Mouse (Mus musculus): ENCODE data around the gene Mrps16.
A peak's percentile ranks its signal among the peaks of the same experiment; 100 is the strongest.

The Mrps16 gene

DNA sequence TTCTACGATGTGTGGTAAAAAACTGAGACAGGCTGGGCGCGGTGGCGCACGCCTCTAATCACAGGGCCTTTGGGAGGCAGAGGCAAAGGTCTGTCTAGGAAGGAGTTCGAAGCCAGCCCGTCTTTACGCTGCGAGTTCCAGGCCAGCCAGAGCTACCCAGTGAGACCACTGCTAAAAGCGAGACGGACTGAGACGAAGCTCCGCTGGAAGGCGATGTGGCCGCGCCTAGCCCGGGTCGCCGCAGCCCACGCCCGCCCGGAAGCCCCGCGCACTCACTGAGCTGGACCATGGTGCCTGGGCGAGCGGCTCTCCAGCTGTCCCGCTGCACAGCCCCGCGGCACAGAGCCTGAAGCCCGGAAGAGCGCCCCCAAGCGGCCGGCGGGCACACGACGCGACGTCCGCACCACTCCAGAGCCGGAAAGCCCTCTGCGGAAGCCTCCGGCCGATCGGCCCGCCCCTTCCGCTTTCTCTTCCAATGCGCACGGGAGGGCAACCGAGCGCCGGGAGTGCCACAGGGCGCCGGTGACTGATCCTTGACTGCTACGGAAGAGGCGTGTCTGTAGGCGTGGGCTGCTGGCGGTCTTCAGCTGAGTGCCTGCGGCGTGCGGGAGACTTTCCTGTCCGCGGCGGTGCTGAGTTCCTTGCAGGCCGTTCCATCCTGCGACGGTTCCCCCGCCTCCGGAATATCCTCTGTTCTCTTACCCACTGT lies at the start of gene Mrps16:
Gene Mrps16, minus strand, starts transcription at position 430 of the 709 bp plus-strand sequence.
- DNase-seq, result peak; percentile 89 to 93

GRCm38 (mm10) chr14:20442252-20442651 lies 48.8 kb upstream of the Mrps16 start:
- DNase-seq, result no peak

- DNase-seq, result no peak
Observed at GRCm38 (mm10) chr14:20436976-20437375, 43.5 kb upstream of the Mrps16 start.

DNA sequence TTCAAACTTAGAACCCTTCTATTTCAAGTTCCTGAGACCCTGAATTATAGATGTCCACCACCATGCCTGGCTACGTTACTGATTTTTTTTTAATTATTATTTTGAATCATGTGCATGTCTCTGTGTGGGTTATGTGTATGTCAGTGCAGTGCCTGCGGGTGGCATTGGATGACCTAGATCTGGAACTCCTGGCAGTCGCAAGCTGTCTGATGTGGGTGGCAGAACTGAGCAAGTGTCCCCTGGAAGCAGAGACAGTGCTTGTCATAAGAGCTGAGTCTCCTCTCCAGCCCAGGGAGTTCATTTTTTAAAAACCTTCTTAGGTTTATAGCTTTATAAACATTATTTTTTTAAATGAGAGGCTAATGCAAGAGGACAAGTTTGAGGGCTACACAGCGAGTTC lies 39.0 kb upstream of the Mrps16 start:
- no peak for DNase-seq

GRCm38 (mm10) chr14:20431726-20432125 lies 38.3 kb upstream of the Mrps16 start:
- DNase-seq, result no peak

- DNase-seq, result no peak
Observed at GRCm38 (mm10) chr14:20429833-20430232, 36.4 kb upstream of the Mrps16 start.

DNA sequence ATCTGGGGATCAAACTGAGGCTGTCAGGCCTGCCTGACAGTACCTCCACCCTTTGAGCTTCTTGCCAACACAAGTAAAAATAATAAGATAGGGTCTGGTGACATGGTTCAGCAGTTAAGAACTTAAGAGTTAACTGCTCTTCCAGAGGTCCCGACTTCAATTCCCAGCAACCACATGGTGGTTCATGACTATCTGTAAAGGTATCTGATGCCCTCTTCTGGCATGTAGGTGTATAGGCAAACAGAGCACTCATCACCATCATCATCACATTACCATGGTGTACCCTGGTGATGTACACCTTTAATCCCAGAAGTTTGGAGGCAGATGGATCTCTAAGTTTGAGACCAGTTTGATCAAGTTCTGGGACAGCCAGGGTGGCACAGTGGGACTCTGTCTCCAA lies 35.2 kb upstream of the Mrps16 start:
- no peak for DNase-seq

DNA sequence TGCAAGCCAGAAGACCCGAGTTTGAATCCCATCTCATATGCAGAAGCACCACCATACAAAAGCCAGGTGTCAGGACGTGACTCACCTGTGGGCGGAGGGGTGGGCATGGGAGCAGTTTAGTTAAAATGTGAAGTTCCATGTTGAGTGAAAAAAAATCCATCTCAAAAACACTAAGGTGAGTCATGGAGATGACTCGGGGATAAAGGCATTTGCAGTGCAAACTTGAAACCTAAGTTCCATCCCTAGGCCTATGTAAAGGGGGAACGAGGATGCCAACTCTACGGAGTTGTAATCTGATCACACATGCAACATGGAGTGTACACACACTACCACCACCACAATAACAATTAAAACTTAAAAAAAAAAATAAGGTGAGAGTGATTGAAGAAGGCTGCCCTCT lies 29.6 kb upstream of the Mrps16 start:
- no peak for DNase-seq

DNA sequence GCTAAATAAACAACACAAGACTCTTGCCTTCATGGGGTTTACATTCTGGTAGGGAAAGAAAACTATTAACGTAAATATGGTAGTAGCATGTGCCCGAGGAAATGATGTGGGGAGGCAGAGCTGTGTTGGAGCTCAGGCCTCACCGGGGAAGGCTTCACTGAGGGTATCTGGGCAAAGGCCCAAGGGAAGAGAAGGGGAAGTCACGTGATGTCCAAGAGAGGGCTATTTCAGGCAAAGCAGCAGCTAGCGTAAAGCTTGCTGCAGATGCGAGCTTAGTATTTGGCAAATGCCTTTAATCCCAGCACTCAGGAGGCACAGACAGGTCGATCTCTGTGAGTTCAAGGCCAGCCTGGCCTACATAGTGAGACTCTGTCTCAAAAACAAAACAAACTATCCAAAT lies 28.8 kb upstream of the Mrps16 start:
- peak in 1 of 2 experiments; percentile 6 for DNase-seq

DNA sequence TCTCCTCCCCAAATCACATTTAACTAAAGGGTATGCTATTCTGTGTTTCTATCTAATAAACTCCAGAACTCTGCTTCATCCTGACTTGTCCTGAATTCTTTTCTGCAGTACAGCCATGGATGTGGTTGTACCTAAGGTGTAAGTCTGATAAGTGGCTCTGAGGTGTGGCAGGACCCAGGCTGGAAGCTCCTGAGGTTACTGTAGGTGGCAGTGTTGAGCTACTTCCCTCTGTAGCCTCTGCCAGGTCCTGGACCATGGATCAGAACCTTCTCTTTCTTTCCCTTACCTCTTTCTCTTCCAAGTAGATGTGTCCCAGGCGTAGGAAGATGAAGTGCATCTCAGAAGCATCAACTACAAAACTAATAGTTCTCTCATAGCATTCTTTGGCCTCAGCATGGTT lies 6.6 kb upstream of the Mrps16 start:
- no peak for DNase-seq

GRCm38 (mm10) chr14:20398864-20399263 lies 5.4 kb upstream of the Mrps16 start:
- DNase-seq, result peak in 1 of 2 experiments; percentile 54

- DNase-seq, result no peak
Observed at GRCm38 (mm10) chr14:20397220-20397619, 3.8 kb upstream of the Mrps16 start.

- no peak for DNase-seq
Observed at GRCm38 (mm10) chr14:20392326-20392725, 1.1 kb downstream of the Mrps16 start.

GRCm38 (mm10) chr14:20389446-20390079 lies 3.9 kb downstream of the Mrps16 start:
- DNase-seq, result no peak

DNA sequence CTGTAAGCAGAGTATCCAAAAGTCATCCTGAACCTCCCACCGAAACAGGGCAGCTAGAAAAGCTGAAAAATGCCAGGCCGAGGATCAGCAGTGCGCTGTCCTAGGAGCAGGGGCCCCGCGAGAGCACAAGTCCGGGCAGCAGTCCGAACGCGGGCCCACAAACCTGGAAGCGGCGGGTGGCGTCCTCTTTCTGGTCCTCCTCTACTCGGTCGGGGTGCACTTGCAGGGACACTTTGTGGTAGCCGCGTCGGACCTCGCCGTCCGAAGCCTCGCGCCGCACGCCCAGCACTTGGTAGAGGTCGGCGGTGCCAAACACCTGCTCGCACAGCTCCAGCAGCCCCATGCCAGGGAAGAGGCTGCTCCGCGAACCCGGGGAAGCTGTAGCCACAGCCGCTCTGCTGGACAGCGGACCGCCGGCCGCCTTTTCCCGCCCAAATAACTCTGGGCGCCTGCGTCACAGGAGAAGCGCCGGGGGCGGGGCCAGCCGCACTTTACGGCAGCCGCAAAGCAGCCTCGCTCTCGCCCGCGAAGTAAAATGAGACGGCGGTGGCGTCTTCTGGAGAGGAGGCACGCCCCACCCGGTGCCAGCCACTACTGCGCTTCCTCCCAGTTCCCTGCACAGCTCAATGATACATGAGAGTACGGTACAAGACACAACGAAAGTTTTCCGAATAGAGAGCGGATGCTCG lies 4.8 kb downstream of the Mrps16 start, which contains the start of gene Dnajc9:
Gene Dnajc9, minus strand, starts transcription at position 470 of the 689 bp plus-strand sequence.
- peak; percentile 91 to 96 for DNase-seq

DNA sequence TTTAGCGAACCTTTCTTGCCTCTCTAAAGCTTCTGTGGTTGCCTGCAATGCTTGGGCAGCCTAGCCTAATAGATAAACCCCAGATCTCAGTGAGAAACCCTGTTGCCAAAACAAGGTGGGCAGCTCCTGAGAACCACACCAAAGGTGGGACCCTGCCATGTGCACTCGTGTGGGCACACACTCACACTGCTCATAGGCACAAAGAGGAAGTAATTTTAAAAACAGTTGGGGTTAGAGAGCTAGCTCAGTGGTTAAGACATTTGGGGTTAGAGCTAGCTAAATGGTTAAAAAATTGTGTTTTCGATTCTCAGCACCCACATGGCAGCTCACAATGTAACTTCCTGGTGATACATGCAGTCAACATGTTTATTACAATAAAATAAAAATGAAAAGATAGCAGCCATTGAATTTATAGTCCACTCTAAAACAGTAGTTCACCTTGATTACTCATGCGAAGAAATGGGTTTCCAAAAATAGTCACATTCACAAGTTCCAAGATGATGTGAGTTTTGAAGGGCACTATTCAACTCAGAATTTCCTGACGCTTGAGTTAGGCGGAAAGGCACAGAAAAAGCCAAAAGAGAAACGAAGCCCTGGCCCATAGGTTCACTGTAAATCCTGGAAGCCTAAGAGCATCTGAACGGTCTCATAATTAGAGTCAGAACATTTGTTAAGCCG lies 13.5 kb downstream of the Mrps16 start:
- DNase-seq, result peak in 1 of 2 experiments; percentile 58

GRCm38 (mm10) chr14:20379087-20379640 lies 14.3 kb downstream of the Mrps16 start:
- DNase-seq, result peak in 1 of 2 experiments; percentile 36

DNA sequence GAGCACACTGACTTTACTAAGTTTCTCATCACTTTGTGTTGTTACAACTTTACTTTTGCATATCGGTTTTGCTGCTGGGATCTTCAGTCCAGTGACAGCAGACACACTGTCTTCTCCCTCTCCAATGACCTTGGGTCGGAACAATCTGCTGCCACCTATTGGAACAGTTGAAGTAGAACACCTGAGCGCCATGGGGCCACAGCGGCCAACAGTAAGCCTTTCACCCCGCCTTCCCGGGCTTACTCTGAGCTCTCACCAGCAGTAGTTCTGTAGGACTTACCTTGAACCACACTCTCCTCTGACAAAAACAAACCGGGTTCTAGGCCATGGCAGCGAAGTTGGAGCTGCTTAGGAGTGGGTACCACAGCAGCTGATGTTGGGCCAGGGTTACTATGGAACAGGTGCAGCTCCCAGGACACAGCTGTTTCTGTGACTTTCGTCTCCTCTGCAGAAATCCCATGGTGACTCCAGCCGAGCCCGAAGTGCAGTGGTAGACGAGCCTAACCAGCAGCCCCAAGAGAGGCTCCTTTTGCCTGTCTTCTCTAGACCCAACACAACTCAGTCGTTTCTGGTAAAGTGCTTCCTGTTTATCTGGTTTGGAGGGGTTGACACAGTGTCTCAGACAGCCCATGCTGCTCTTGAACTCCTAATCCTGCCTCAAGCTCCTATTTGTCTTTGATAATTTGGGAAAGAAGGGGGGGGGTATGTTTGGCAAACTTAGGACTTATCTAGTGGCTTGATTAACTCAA lies 14.9 kb downstream of the Mrps16 start:
- DNase-seq, result peak; percentile 56

DNA sequence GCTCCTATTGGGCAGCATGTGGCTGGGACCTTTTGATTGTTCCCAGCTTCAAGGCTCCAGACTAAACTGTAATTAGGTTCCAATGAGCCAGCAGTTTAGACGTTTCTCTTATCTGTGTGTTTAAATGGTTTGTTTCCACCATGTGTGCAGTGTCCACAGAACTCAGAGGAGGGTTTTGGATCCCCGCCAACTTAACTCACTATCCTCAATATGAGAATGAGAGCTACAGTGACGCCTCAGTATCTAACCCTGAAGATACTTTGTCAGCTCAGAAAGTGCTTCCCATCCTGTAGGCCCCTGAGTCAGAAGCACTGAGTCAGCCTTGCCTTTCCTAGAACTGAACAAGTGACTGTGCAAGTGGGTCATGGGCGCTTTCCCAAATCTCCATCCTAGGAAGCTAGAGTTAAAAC lies 16.3 kb downstream of the Mrps16 start:
- no peak for DNase-seq

- DNase-seq, result no peak
Observed at GRCm38 (mm10) chr14:20371854-20372253, 21.6 kb downstream of the Mrps16 start.

GRCm38 (mm10) chr14:20370798-20371197 lies 22.6 kb downstream of the Mrps16 start:
- DNase-seq, result peak in 1 of 2 experiments; percentile 27

GRCm38 (mm10) chr14:20368271-20368670 lies 25.2 kb downstream of the Mrps16 start:
- no peak for DNase-seq
